Mouse (Mus musculus): Measurements from ENCODE around the gene Gm9817.

DNA sequence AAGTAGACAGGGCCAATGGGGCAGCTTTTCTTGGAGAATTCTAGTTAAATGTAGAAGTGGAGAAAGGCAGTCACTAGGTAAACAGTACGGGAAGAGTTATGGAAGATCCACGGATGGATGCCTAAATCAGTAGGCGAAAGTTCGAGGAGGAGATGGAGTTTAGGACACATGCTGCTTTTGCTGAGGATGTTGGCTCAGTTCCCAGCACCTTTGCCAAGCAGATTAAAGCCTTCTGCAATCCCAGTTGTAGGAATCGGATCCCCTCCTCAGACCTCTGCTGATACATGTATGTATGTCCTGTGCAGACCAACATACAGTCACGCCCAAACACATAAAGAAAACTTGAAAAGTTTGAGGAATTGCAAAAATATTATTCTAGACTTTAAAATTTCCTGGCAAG is 8.1 kb upstream of the Gm9817 start:
- no peak for TF ChIP-seq EP300 (IDR thresholded peaks at IDR 0.05; ENCODE audit: low read depth)
- TF ChIP-seq CTCF (IDR thresholded peaks at IDR 0.05; ENCODE audit: low read depth), result no peak

Data from heart, postnatal 0 days (tissue).